Mouse (Mus musculus) hindbrain, embryonic 14.5 days (tissue): ENCODE measurements around the gene Dennd5b. TPM values are rescaled to one million over a fixed set of nuclear protein-coding genes. Genes with fewer than 3 reads are reported as not detected.
"Not testable (repeated sequence)": the region's sequence is repeated elsewhere in the genome, so short reads cannot be mapped to it uniquely, and the experiment has no call there.

Experiments used
- ATAC-seq: fragments of 200-750 bp; cut with Nextera tagmentation; 2 replicates; pipeline ENCODE4 v1.8.0; 2017; ENCODE audit warnings: moderate number of reproducible peaks, mild to moderate bottlenecking, moderate TSS enrichment, moderate library complexity; ENCODE audit not compliant: low FRiP score
- DNase-seq: peaks from one replicate; pipeline ENCODE4 v3.0.0-alpha.2; 2015; ENCODE audit warnings: low spot score
- H3K27ac ChIP-seq: fragments of 300-500 bp; sonication (generic); 2 replicates; pipeline ENCODE4 v1.5.1; 2014; ENCODE audit warnings: mild to moderate bottlenecking, moderate library complexity
- H3K27me3 ChIP-seq: fragments of 300-500 bp; sonication (generic); 2 replicates; pipeline ENCODE4 v1.6.1; 2014; ENCODE audit warnings: mild to moderate bottlenecking, low read length, mixed read lengths; ENCODE audit not compliant: control insufficient read depth, insufficient read depth
- H3K36me3 ChIP-seq: fragments of 300-500 bp; sonication (generic); replicated peaks from 2 replicates; pipeline ENCODE4 v1.6.1; 2014; ENCODE audit not compliant: control insufficient read depth, insufficient read depth
- H3K4me1 ChIP-seq: fragments of 300-500 bp; sonication (generic); replicated peaks from 2 replicates; pipeline ENCODE4 v1.6.1; 2014; ENCODE audit warnings: antibody characterized with exemption, low read length, mixed read lengths; ENCODE audit not compliant: control insufficient read depth, insufficient read depth
- H3K4me2 ChIP-seq: fragments of 300-500 bp; sonication (generic); replicated peaks from 2 replicates; pipeline ENCODE4 v1.6.1; 2014; ENCODE audit warnings: mild to moderate bottlenecking, moderate library complexity
- H3K4me3 ChIP-seq: fragments of 300-500 bp; sonication (generic); replicated peaks from 2 replicates; pipeline ENCODE4 v1.5.1; 2014; ENCODE audit warnings: mild to moderate bottlenecking, low read length
- H3K9ac ChIP-seq: fragments of 300-500 bp; sonication (generic); 2 replicates; pipeline ENCODE4 v1.6.1; 2014
- H3K9me3 ChIP-seq: fragments of 300-500 bp; sonication (generic); 2 replicates; pipeline ENCODE4 v1.6.1; 2016; ENCODE audit warnings: low read length; ENCODE audit not compliant: control insufficient read depth
- WGBS: fragments of 180-500 bp; shearing (Covaris S2); extraction: QIAGEN DNeasy Blood & Tissue Kit; methylation state at CpG from one replicate; pipeline ENCODE4 v1.1.7; 2014; 5-methylcytosine and 5-hydroxymethylcytosine counted together
- polyA plus RNA-seq: library from polyadenylated mRNA; unstranded; fragments of >200 nt; fragmentation: Nextera tagmentation; extraction: Ambion mirVana; gene quantifications from 2 replicates; pipeline ENCODE4 v1.2.1, GENCODE M21; 2014

Dennd5b gene
- polyA plus RNA-seq, 1 experiment from 2014 or later, result 21.1 TPM

GRCm38 (mm10) chr6:148946409-148946742 lies 155.1 kb downstream of the Dennd5b start, which contains the start of gene Sinhcaf:
TSS of gene Sinhcaf (minus strand) at chr6:148946467.
- Histone ChIP-seq H3K9ac (peak within 1 kb of the TSS; percentile 86), H3K4me2 (peak within 1 kb of the TSS; percentile 65), H3K27ac (peak within 1 kb of the TSS; percentile 83), H3K36me3 (no peaks in the 10 kb centered on the region), H3K9me3 (no peaks in the 10 kb centered on the region), H3K4me3 (peak within 1 kb of the TSS; percentile 86), H3K27me3 (no peaks in the 10 kb centered on the region), H3K4me1 (peaks cover 15% of the 10 kb centered on the region)
- DNase-seq, result peak; percentile 99
- WGBS, result under 1% methylated on average over 41 of the region's 47 CpGs
- ATAC-seq, result peak; percentile 89

- under 1% methylated on average over 73 of the region's 75 CpGs for WGBS
- Histone ChIP-seq H3K36me3 (no peaks in the 10 kb centered on the region), H3K27ac (peak overlapping the region; percentile 83), H3K4me3 (peak overlapping the region; percentile 86), H3K9me3 (no peaks in the 10 kb centered on the region), H3K4me1 (peaks cover 16% of the 10 kb centered on the region), H3K4me2 (peak overlapping the region; percentile 65), H3K9ac (peak overlapping the region; percentile 86), H3K27me3 (no peaks in the 10 kb centered on the region)
- DNase-seq (peak; percentile 36), ATAC-seq (peak; percentile 41)
Observed at GRCm38 (mm10) chr6:148945509-148946408, 155.7 kb downstream of the Dennd5b start.

GRCm38 (mm10) chr6:148944767-148945508 lies 156.5 kb downstream of the Dennd5b start:
- under 1% methylated on average over 90 of the region's 92 CpGs for WGBS
- Histone ChIP-seq H3K4me1 (peaks cover 16% of the 10 kb centered on the region), H3K36me3 (no peaks in the 10 kb centered on the region), H3K9me3 (no peaks in the 10 kb centered on the region), H3K4me2 (peak overlapping the region; percentile 65), H3K4me3 (peak overlapping the region; percentile 86), H3K27ac (peak overlapping the region; percentile 83), H3K9ac (peak overlapping the region; percentile 86), H3K27me3 (no peaks in the 10 kb centered on the region)
- DNase-seq (peak; percentile 61), ATAC-seq (peak; percentile 62)

DNA sequence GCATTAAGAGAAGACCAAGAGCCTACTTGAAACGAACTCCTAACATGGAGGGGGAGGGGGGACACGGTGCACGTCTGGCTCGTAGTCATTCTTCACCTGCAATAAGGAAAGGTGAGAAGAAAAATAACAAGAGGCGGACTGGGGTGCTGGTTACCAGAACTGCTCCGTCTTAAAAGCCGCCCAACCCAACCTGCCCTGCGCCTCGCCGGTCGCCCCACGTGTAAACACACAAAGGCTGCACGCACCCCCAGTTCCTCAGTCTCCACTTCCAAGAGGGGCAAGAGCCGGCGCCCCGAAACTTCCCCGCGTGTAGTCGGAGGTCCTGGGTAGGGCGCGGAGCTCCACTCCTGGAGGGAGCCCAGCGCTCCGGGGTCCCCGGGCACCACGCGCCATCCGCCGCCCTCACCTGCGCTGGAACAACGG lies 157.1 kb downstream of the Dennd5b start:
- no peaks in the 10 kb centered on the region for H3K36me3 ChIP-seq
- peaks cover 16% of the 10 kb centered on the region for H3K4me1 ChIP-seq
- under 1% methylated on average over 30 of the region's 30 CpGs for WGBS
- peak overlapping the region; percentile 83 for H3K27ac ChIP-seq
- peak overlapping the region; percentile 86 for H3K9ac ChIP-seq
- DNase-seq, result no peak
- ATAC-seq, result no peak
- no peaks in the 10 kb centered on the region for H3K9me3 ChIP-seq
- H3K4me2 ChIP-seq, result peak overlapping the region; percentile 65
- no peaks in the 10 kb centered on the region for H3K27me3 ChIP-seq
- peak overlapping the region; percentile 86 for H3K4me3 ChIP-seq

DNA sequence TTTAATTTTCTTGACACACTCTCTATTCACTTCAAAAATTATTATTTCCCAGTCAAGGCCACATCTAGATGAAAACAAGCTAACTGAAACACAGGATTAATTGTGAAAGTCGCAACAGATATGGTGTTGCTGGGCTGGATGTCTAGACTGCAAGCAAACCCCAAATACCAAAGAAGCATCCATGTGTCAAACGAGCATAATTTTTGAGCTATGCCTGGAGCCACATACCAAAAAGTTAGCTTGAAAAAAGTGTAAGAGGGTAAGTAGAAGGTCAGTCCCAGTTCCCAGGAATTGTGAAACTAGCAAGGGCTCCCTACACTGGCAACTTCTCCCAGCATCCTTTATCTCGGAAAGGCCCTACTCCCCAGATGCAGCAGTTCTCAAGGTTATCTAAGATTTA lies 157.8 kb downstream of the Dennd5b start:
- WGBS, result 13% methylated on average over 3 of the region's 3 CpGs

GRCm38 (mm10) chr6:148942406-148942805 lies 159.1 kb downstream of the Dennd5b start:
- no peak for ATAC-seq
- no peak overlapping the region for H3K4me2 ChIP-seq
- H3K27me3 ChIP-seq, result no peaks in the 10 kb centered on the region
- no peaks in the 10 kb centered on the region for H3K36me3 ChIP-seq
- H3K9me3 ChIP-seq, result no peaks in the 10 kb centered on the region
- 71% methylated on average over 4 of the region's 4 CpGs for WGBS
- H3K4me1 ChIP-seq, result peaks cover 16% of the 10 kb centered on the region
- H3K27ac ChIP-seq, result no peak overlapping the region
- H3K4me3 ChIP-seq, result no peak overlapping the region
- no peak overlapping the region for H3K9ac ChIP-seq
- no peak for DNase-seq

More for the DNA sequence above, 157.8 kb downstream of the Dennd5b start:
- Histone ChIP-seq H3K27ac (no peak overlapping the region), H3K4me3 (peak overlapping the region; percentile 86), H3K36me3 (no peaks in the 10 kb centered on the region), H3K4me2 (peak overlapping the region; percentile 65), H3K27me3 (no peaks in the 10 kb centered on the region), H3K9me3 (no peaks in the 10 kb centered on the region), H3K4me1 (peaks cover 16% of the 10 kb centered on the region), H3K9ac (peak overlapping the region; percentile 86)
- DNase-seq, result no peak
- ATAC-seq, result no peak

DNA sequence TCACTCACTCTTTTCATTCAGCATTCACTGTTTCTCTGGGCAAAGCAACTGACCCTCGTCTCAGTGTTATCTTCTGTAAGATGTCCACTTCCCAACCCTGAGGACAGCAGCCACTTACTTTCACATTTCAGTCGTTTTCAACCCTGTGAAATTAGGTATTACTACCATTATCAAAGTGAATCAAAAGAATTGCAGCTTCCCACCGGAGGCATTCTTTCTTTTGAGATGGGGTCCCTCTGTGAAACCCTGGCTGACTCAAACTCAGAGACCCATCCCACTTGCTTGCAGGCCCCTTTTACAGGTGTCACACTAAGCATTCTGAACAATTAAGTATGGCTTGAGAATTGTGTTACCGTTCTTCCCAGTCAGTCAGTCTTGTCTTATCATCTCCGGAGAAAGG lies 159.6 kb downstream of the Dennd5b start:
- no peak overlapping the region for H3K9ac ChIP-seq
- H3K27ac ChIP-seq, result no peak overlapping the region
- H3K4me3 ChIP-seq, result no peak overlapping the region
- no peaks in the 10 kb centered on the region for H3K9me3 ChIP-seq
- H3K27me3 ChIP-seq, result no peaks in the 10 kb centered on the region
- H3K4me1 ChIP-seq, result peaks cover 13% of the 10 kb centered on the region
- WGBS, result 47% methylated on average over 5 of the region's 5 CpGs
- H3K36me3 ChIP-seq, result no peaks in the 10 kb centered on the region
- H3K4me2 ChIP-seq, result no peak overlapping the region
- ATAC-seq, result no peak
- DNase-seq, result no peak

DNA sequence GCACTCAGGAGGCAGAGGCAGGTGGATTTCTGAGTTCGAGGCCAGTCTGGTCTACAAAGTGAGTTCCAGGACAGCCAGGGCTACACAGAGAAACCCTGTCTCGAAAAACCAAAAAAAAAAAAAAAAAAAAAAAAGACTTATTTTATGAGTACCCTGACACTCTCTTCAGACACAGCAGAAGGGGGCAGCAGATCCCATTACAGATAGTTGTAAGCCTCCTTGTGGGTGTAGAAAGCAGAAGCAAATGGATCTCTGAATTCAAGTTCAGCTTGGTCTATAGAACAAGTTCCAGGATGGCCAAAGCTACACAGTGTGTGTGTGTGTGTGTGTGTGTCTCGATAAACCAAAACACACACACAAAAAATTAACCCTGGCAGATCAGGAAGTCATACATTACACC lies 161.1 kb downstream of the Dennd5b start:
- H3K9ac ChIP-seq, H3K27me3 ChIP-seq, H3K4me3 ChIP-seq, H3K36me3 ChIP-seq, DNase-seq, H3K9me3 ChIP-seq, H3K27ac ChIP-seq, H3K4me2 ChIP-seq, ATAC-seq: not testable (repeated sequence)
- peaks cover 14% of the 10 kb centered on the region; the same call in 1 of the 2 replicates for H3K4me1 ChIP-seq
- 91% methylated on average over 2 of the region's 3 CpGs for WGBS
